Mouse (Mus musculus) telencephalon, adult 2 months (tissue): ENCODE results near the gene Scgb3a1.

Source experiments
- DNase-seq: peaks from one replicate; pipeline ENCODE4 v3.0.0-alpha.2; 2011; ENCODE audit warnings: low read depth, low spot score

Scgb3a1 gene

DNA sequence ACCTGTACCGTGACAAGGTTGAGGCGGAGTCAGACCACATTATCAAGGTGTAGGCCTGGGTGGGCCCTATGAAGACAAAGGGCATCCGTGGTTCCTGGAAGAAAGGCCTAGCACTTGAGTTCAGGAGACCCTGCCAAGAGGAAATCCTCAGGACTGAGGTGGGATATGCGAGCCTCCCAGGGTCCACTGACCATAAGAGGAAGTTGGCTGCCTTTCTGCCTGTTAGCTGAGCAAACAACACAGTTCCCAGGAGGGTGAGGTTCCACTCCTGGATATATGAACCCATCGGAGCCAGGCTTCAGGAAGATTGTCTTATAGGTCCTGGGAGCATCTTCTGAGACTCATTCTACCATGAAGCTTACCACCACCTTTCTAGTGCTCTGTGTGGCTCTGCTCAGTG is at the start of gene Scgb3a1:
TSS of gene Scgb3a1 (plus strand) at position 301 of the 400 bp plus-strand sequence.
- DNase-seq, result no peak

DNA sequence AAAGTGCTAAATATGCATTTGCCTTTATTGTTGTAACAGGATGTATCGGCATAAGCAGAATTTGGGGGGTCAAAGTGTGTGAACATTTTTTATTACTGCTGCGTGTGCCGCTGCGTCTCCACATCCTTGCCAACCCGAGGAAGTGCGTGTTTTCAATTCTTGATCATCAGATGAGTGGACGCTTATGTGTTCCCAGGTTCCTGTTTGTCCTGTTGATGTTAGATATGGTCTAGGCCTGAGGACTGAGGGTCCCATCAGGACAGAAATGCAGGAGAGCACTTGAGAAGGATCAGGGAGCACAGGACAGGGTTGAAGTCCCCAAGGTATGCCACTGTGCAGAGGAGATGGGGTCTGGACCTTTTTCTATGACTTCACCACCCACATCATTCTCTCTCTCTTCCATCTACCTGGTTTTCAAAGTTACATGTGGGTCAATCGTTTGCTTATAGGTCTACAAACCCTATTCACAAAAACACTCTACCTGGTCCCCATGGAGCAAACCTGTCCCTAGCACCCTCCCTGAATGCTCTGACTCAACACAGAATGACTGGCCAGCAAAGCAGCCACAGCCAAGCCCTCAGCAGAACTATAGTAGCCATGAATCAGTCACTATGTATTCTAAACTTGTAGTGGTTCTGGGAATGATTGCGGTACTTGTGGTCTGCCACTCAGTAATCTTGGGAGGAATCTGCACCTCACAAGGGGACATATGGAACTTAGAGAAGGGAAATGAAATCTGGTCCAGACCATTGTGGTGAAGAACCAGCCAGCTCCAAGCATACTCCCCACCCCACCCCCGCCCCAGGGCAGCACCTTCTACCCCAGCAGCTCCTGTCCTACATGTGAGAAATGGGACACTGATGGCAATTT is 47.3 kb upstream of the Scgb3a1 start:
- no peak for DNase-seq

DNA sequence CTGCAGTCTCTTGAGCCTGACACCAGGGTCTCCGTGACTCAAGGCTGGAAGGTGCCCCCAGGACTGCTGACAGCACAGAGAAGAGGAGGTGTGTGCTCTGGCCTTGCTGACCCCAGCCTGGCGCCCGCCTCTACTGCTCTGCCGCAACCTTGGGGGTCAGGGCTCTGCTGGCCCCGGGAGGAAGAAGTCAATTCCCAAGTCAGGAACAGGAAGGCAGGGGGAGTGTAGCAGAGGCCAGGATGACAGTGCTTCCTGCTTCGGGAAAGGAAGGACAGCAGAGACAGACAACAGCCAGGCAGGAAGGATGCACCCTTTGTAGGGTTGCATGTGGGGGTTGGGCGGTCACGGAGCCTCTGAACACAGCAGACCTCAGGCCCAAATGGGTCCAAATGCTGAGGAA is 44.9 kb upstream of the Scgb3a1 start:
- no peak for DNase-seq

DNA sequence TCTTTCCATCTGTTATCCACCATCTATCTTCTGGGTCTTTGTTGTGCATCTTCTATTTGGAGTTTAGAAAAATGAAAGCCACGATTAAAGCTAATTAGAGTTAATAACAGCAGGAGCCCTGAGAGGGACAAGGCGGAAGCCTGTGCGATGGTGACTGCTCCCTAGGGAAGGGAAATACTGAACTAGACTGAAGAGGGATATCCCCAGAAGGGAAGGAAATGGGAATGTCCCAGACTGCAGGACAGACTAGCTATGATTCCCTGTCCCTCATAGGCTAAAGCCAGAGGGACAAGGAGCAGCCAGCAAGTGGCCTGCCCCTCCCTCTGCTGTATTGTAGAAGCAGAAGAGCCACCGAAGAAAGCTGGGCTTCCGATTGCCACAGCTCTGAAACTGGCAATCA is 41.5 kb upstream of the Scgb3a1 start:
- no peak for DNase-seq

DNA sequence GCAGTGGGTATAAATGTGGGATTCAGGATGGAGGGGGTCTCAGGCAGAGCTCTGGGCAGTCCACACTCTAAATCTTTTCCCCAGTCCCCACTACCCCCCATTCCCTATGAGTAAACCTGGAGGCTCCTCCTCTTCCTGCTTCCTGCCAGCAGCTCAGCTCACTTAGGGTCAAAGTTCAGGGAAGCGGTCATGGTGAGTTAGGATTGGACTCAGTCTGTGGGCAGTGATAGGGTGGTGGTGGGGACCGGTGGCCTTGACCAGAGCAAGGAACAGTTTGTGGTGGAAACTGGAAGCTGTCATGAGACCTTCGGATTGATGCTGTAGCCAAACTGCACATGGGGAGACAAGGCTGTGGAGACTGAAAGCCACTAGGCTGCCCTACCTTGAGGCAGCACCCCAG is 39.3 kb upstream of the Scgb3a1 start:
- no peak for DNase-seq

DNA sequence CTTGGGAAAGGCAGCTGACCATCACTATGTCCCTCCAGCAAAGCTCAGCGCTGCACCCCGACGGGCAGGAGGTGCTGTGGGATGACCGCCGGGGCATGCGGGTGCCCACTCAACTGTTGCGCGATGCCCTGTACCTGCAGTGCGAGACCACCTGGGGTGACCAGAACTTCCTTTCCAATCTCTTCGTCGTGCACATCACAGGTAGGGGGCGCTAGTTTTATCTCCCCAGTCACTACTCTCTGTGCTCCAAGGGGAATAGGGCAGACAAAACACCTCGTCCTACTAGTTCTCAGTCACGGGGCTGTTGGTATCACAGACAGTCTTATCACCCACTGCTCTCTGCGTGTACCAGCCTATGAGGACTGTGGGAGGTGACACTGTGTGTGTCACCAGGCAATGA is 37.5 kb upstream of the Scgb3a1 start:
- no peak for DNase-seq

DNA sequence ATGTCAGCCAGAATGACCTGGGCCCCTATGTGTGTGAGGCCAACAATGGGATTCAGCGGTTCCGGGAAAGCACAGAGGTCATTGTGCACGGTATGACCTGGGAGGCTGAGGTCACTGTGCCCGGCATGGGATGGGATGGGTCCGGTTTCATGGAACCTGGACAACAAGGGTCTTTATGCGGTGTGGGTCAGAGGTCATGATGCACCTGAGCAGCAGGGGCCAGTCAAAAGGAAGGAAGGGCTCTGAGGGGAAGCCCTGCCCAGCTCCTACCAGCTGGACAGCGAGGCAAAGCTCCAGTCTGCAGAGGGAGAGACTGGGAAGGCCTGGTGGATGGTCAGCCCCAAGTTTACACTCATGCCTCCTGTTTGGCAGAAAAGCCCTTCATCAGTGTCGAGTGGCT is 36.7 kb upstream of the Scgb3a1 start:
- no peak for DNase-seq

DNA sequence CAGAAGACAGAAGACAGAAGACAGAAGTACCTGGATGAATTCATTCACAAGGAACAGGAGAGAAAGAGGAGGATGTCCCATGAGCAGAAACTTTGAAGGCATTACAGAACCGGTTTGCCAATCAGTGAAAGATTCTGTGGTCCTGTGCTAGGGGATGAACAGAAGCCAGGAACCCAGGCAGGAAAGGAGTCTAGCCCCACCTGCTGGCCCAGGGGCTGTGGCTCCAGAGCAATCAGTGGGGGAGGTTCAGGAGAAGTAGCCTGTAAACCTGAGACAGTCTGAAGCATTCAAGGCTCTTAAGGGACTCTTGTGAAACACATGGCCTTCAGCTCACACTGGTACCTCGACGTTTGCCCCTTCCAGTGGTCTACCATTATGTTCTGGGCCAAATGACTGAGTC is 32.3 kb upstream of the Scgb3a1 start:
- no peak for DNase-seq

DNA sequence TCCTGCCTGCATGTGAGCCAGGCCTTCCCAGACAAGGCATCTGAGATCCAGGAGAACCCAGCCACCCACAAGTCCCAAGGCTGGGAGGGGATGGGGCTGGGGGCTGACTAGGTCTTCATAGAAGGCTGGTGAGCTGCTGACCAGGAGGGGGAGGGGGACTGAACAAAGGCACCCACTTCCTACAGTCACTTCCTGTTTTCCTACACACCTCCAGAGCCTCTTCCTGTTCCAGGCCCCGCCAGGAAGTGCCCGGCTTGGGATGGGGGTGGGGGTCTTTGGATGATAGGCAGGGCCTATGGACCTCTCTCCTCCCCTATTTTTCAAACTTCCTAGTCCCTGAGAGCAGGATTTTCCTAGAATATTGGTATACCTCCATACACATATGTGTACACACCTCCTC is 31.2 kb upstream of the Scgb3a1 start:
- no peak for DNase-seq

DNA sequence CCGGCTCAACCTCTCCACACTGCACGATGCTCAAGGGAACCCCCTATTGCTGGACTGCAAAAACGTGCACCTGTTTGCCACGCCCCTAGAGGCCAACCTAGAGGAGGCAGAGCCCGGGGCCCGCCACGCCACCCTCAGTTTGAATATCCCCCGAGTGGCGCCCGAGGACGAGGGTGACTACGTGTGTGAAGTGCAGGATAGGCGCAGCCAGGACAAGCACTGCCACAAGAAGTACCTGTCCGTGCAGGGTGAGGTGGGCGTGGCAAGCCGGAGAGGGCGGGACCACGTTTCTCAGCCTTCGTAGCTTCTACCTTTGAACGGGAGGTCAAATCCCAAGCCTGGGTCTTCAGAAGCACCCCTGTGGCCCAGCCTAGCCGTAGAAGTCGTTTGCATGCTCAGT is 29.3 kb upstream of the Scgb3a1 start:
- DNase-seq, result no peak

DNA sequence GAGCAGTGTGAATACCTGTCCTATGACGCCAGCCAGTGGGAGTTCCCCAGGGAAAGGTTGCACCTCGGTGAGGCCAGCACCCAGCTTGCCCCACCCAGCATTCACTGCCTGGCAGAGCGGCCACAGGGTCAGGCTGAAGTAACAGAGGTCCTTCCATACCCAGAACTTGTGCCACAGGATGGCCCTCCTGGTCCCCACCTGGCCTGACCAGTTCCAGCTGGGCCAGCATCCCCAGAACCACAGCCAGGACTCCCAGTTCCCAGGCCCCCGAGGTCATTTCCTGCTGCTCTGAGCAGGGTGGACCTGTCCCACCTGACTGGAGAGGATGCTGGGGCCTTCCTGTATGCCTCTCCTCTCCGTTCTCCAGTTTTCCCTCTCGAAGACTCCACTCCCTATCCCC is 27.7 kb upstream of the Scgb3a1 start:
- DNase-seq, result no peak

DNA sequence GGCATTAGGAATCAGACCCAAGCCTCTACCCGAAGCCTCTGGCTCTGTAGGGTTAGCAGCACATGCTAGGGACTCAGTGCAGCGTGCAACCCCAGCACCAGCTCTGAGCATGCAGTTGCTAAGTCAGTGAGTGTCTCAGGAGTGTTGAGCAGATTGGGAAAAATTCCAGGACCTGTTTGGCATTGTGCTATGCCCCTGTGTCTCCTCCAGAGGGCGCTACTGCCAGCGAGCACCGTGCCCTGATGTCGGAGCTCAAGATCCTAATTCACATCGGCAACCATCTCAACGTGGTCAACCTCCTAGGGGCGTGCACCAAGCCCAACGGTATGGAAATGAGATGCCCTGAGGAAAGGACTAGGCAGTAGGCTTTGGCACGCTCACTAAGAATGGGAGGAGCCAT is 27.0 kb upstream of the Scgb3a1 start:
- no peak for DNase-seq

DNA sequence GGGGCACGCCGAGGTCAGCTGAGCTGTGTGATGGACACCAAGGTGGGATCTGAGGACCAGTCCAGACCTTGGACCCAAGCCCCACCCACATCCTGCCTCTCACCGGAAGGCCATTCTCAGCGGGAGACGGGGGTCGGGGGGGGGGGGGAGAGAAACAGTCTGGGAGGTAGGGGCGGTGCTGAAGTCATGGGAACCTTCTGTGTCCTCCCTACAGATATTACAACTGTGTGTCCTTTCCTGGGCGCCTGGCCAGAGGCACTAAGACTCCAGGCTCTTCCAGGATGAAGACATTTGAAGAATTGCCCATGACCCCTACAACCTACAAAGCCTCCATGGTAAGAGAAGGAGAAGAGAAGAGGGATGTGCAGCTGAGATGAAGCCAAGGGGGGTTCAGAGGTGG is 17.7 kb upstream of the Scgb3a1 start:
- no peak for DNase-seq

DNA sequence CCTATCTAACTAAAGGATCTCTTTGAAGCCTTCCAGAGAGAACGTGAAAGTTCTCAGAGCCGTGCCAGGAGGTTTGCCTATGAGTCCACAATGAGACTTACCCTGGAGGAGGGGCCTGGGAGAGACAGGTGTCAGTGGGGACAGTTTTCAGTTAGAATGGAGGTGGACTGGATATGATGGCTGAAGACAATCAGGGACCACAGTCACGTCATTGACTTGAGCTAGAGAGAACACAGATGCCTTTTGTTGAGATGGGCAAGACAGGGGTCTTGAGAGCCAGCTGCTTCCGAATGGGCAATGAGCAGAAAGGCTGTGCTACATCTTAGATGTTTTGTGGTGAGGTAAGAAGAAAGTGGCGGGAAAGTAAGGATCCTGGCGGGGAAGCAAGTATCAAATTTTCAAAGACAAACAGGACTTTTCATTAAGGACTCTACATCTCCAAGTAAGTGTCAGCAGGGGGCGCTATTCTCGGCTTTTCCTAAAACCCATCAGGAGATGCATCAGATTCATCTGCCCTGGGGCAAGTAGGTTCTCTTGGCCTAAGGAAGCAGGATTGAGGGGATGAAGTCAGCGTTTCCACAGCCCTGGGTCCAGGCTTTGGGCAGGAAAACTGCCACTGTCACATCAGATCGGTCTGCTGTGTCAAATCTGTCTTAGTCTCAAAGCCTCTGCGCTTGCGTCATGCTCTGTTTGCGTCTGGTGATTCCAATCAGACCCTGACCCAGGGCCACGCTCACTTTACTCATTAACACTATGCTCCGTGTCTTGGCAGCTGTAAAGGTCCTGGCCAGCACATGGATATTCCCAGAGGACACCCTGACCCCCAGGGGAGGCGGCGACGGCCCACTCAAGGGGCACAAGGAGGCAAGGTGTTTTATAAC is 13.1 kb upstream of the Scgb3a1 start:
- no peak for DNase-seq

DNA sequence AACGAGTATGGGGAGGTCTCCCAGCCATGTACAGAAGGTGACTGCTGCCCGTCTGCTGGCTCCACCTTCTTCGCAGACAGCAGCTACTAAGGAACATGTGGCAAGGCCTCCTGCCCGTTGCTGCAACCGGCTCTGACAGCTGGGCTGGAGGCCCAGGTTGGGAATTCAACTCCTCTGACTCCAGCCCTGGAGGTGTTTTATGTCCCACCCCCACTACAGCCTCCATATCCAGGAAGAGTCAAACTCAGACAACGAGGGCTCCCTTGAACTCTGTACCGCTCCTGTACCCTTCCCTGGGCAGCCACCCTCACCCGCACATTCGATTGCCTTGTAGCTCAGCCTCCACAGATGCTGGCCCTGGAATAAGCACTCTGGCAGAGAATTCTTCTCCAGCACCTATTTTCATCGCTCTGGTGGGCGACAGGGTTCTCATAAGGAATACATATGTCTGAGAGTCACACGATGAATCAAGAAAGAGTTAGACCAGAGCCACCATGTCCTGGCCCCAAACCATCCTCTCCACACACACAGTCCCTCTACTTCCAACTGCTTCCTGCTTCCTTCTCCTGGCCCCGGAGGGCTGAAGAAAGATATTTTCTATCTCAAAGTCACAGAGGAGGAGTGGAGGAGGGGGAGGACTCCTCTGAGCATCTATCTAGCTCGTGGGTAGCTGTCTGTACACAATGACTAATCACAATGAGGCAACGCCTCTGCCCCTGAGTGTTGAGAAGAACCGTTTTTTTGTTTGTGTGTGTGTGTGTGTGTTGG is 12.2 kb upstream of the Scgb3a1 start:
- peak; percentile 74 for DNase-seq

DNA sequence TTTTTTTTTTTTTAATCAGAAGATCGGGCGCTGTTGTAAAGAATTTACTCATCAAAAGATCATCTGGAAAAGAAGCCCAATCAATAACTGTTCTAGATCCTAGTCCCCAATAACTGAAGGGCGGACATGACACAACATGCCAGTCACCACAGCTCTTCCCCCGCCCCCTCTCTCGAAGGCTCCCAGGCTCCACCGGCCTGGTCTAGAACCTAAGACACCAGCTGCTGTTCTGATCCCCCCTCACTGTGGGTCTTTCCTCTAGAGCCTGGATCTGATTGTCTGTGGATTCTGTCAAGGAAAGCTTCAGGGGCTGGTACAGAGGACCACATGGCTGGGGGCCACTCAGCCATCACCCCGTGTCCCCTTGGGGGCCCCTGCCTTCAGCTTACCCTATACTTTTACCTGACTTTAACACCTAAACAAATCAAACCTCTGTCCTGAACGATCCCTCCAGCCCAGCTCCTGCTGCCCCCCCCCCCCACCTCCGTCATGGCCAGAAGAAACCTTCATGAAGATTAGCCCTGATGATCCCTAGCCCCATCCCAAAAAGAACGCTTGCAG is 11.6 kb upstream of the Scgb3a1 start:
- DNase-seq, result no peak

DNA sequence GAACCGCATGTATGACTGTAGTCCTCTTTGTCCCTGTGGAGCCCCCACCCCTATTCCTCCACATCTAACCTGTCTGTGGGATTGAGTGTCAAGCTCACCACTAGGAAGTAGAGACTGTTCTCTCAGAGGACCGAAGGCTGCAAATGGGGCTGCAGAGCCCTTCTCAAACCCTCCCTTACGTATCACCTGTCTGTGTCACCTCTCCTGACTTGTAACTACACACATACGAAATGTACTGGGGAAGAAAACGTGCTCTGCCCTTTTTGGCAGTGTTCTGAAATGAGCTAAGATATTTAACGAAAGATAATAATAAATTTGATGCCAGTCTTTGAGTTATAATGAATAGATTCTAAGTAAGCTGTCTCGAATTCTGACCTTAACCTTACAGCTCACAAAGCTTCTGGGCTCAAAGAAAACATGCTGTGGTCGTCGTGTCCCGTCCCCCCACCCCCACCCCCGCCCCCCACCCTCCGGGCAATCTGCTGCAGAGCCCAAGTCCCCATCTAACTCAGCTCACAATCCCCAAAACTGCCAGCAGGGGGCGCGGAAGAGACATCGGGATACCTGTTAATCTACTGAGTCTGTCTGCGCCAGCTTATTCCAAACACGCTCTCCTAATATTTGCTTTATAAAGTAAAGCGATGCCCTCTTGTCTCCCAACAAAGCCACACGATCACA is 10.9 kb upstream of the Scgb3a1 start:
- DNase-seq, result peak; percentile 39

DNA sequence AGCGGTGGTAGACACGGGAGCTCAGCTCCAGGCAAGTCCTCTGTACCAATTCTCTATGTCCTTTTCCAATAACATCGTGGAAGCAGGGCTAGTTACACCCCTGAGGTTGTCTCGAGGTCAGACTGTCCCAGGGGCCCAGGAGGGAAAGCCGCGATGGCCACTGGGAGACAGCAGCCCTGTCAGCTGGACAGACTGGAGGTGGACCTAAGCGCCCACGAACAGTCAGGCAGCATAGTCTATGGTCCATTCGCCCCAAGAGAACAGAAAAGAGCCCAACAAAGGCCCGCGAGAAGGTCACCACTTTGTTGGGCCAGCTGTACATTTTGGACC is 10.4 kb upstream of the Scgb3a1 start:
- no peak for DNase-seq

DNA sequence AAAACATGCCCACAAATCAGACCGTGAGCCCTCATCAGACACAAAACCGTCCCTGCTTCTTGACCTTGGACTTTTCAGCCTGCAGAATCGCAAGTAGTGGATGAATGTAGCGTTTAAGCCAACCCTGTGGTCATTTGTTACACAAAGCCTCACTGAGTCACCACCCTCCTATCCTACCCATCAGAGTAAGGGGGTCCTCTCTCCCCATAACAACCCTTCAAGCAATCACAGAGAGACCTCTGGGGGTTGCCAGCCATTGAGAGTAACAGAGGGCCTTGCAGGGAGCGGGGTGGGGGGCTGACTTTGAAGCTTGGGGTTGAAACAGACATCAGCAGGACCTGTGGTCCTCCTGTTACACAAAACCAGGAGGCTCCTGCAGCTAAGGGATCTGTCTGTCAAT is 8.8 kb upstream of the Scgb3a1 start:
- no peak for DNase-seq

DNA sequence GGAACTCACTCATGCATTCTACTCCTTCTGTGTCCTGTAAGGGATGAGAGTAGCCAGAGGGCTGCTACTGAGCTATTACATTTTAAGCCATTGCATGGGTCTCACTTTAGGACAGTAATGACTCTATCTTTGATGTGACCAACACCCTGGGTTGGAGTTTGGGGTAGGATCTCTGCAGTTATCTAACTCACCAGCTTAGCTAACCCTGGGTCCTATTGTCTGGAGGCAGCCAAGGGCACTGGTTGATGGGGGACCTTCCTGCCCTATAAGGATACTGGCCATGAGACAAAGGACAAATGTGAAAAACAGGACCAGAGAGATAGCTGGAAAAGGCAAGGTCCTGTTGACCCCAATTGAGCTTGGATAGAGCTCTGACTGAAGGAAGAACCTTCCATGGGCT is 7.9 kb upstream of the Scgb3a1 start:
- DNase-seq, result no peak

DNA sequence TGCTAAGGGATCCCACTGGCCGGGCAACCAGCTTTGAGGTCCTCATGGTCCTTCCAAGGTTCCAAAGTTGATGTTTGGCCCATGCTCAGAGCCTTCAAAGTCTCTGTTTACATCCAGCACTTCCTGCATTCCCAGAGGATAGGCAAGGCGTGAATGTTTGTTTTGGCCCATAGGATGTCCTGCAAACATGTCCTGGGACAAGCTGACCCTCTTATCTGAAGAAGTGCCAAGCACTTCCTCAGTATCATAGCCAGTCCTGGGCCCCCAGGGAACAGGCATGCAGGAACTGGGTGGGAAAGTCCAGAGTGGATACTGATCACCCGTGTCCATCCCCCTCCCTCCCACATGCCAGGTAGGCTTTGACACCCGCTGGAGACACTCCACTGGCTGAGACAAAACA is 5.3 kb upstream of the Scgb3a1 start:
- no peak for DNase-seq
